Mouse (Mus musculus) stomach, postnatal 0 days (tissue): ENCODE data around the gene Gls2. TPM values are rescaled to one million over a fixed set of nuclear protein-coding genes. Genes with fewer than 3 reads are reported as not detected.
A peak's percentile ranks its signal among the peaks of the same experiment; 100 is the strongest.

Experiments used
- ATAC-seq: fragments of 200-750 bp; cut with Nextera tagmentation; 2 replicates; pipeline ENCODE4 v1.8.0; 2017; ENCODE audit not compliant: low FRiP score, low TSS enrichment
- DNase-seq: peaks from one replicate; pipeline ENCODE4 v3.0.0-alpha.2; 2016; ENCODE audit warnings: low spot score
- H3K27ac ChIP-seq: fragments of 300-500 bp; sonication (generic); replicated peaks from 2 replicates; pipeline ENCODE4 v1.5.1; 2014; ENCODE audit warnings: mild to moderate bottlenecking, control low read depth
- H3K27me3 ChIP-seq: fragments of 300-500 bp; sonication (generic); 2 replicates; pipeline ENCODE4 v1.6.1; 2014; ENCODE audit warnings: low read length; ENCODE audit not compliant: control insufficient read depth, insufficient read depth
- H3K36me3 ChIP-seq: fragments of 300-500 bp; sonication (generic); 2 replicates; pipeline ENCODE4 v1.6.1; 2014; ENCODE audit warnings: low read length, mixed read lengths; ENCODE audit not compliant: control insufficient read depth, insufficient read depth
- H3K4me1 ChIP-seq: fragments of 300-500 bp; sonication (generic); replicated peaks from 2 replicates; pipeline ENCODE4 v1.6.1; 2014; ENCODE audit warnings: antibody characterized with exemption; ENCODE audit not compliant: control insufficient read depth, insufficient read depth
- H3K4me2 ChIP-seq: fragments of 300-500 bp; sonication (generic); replicated peaks from 2 replicates; pipeline ENCODE4 v1.6.1; 2014; ENCODE audit warnings: low read depth, mild to moderate bottlenecking, control low read depth, moderate library complexity
- H3K4me3 ChIP-seq: fragments of 300-500 bp; sonication (generic); 2 replicates; pipeline ENCODE4 v1.5.1; 2014; ENCODE audit warnings: low read depth, low read length, control low read depth
- H3K9ac ChIP-seq: fragments of 300-500 bp; sonication (generic); 2 replicates; pipeline ENCODE4 v1.6.1; 2014; ENCODE audit warnings: mild to moderate bottlenecking, low read length, control low read depth, mixed read lengths
- H3K9me3 ChIP-seq: fragments of 300-500 bp; sonication (generic); 2 replicates; pipeline ENCODE4 v1.6.1; 2016; ENCODE audit warnings: low read length; ENCODE audit not compliant: control insufficient read depth
- CTCF ChIP-seq: IDR thresholded peaks from 2 replicates; pipeline ENCODE4 v1.5.1; 2016; ENCODE audit warnings: antibody characterized with exemption, low read depth, mild to moderate bottlenecking, moderate library complexity
- EP300 ChIP-seq: optimal IDR thresholded peaks from 2 replicates; pipeline ENCODE3; 2016; ENCODE audit warnings: antibody characterized with exemption
- WGBS: fragments of 180-500 bp; shearing (Covaris S2); extraction: QIAGEN DNeasy Blood & Tissue Kit; methylation state at CpG from one replicate; pipeline ENCODE4 v1.1.7; 2014; 5-methylcytosine and 5-hydroxymethylcytosine counted together
- polyA plus RNA-seq: library from polyadenylated mRNA; unstranded; fragments of >200 nt; fragmentation: Nextera tagmentation; extraction: Ambion mirVana; gene quantifications from 2 replicates; pipeline ENCODE4 v1.2.1, GENCODE M21; 2015

Gene Gls2
- polyA plus RNA-seq, 1 experiment from 2014 or later: 0.53 TPM

DNA sequence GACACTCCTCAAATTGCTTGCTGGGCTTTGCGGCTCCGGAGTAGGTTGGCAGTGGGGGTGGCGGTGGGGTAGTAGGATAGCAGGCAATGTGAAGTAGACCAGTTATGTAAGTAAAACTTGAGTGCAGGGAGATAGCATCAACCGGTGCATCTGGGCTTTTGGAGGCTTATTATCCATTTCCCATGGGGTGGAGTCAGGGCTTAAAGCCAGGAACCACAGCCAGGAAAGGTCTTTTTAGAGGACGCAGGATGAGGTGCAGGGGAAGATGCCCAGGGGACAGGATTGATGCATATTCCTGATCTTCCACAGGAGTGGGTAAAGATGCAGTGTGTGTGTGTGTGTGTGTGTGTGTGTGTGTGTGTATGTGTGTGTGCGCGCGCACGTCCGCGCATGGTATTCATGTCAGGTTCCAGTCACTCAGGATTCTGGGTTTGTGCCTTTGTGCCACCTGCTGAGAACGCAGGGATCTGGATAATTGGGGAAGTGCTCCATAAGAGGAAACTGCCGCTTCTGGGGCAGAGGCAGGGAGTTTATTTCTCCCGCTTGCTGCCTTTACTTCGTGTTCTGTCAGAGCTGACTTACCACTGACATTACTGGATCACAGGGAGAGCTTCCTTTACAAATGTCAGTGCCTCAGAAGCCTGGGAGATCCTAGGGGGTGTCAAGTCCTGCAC is 43.7 kb downstream of the Gls2 start:
- no peaks in the 10 kb centered on the region for H3K27me3 ChIP-seq
- no peak overlapping the region for H3K27ac ChIP-seq
- ATAC-seq: no peak
- no peak overlapping the region for H3K4me2 ChIP-seq
- no peaks in the 10 kb centered on the region for H3K36me3 ChIP-seq
- 73% methylated on average over 15 of the region's 15 CpGs for WGBS
- no peak overlapping the region for H3K4me3 ChIP-seq
- H3K9ac ChIP-seq: no peak overlapping the region
- TF ChIP-seq CTCF (no peak), EP300 (no peak)
- no peak for DNase-seq
- H3K4me1 ChIP-seq: no peaks in the 10 kb centered on the region
- no peaks in the 10 kb centered on the region for H3K9me3 ChIP-seq

DNA sequence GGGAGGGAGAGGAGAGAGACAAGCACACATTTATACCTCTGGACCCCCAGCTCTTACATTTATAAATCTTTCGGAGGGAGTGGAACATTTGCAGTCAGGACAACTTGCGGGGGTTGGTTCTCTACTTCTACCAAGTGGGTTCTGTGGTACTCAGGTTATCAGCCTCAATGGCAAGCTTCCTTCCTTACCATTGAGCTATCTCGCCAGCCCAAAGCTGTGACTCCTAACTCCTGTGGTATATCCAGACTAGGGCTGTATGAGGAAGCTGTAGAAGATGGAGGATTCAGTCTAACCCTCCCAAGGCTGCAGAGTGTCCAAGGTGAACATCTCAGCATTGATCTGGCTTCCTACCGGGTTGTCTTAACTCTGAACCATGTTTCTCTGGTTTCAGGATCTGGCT is 44.9 kb downstream of the Gls2 start:
- no peaks in the 10 kb centered on the region for H3K27me3 ChIP-seq
- no peak for DNase-seq
- no peaks in the 10 kb centered on the region for H3K9me3 ChIP-seq
- no peak overlapping the region for H3K9ac ChIP-seq
- ATAC-seq: no peak
- WGBS: 91% methylated on average over 4 of the region's 4 CpGs
- H3K27ac ChIP-seq: no peak overlapping the region
- no peak overlapping the region for H3K4me2 ChIP-seq
- no peak overlapping the region for H3K4me3 ChIP-seq
- no peak for TF ChIP-seq EP300
- no peak for TF ChIP-seq CTCF
- H3K36me3 ChIP-seq: 0 out of 2 replicates have a peak, but pooled peaks cover 2% of the 10 kb centered on the region
- no peaks in the 10 kb centered on the region for H3K4me1 ChIP-seq

DNA sequence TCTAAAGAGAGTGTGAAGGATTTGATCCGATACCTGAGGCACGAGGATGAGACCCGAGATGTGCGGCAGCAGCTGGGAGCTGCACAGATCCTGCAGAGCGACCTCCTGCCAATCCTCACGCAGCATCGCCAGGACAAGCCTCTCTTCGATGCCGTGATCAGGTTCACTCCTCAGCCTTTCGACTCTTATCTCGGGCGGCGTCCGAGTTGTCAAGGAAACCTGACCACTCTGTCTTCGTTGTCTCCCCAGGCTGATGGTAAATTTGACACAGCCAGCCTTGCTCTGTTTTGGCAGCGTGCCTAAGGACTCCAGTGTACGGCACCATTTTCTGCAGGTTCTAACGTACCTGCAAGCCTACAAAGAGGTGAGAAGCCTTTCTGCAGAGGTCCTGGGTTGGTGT is 45.9 kb downstream of the Gls2 start:
- no peak for DNase-seq
- no peak for ATAC-seq
- 78% methylated on average over 18 of the region's 18 CpGs for WGBS
- Histone ChIP-seq H3K4me3 (no peak overlapping the region), H3K27me3 (no peaks in the 10 kb centered on the region), H3K9me3 (no peaks in the 10 kb centered on the region), H3K4me2 (no peak overlapping the region), H3K27ac (no peak overlapping the region), H3K36me3 (0 out of 2 replicates have a peak, but pooled peaks cover 2% of the 10 kb centered on the region), H3K9ac (no peak overlapping the region), H3K4me1 (no peaks in the 10 kb centered on the region)
- TF ChIP-seq EP300 (no peak), CTCF (no peak)

DNA sequence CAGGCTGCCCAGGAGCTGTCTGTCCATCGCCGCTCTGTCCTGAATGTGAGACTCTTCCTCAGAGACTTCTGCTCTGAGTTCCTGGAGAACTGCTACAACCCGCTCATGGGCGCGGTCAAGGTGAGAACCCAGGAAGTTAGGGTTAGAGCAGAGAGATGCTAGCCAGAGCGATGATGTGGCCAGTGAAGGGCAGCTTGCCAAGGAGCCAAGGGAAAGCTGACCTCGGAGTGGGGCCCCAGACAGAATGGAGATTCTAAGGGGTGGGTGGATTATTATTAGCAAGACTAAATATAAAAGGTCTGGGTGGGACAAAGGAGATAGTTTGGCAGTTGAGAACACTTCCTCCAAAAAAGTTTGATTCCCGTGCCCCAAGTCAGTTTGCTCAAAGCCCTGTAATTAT is 49.0 kb downstream of the Gls2 start:
- H3K9me3 ChIP-seq: no peaks in the 10 kb centered on the region
- no peak for TF ChIP-seq CTCF
- TF ChIP-seq EP300: no peak
- H3K27ac ChIP-seq: no peak overlapping the region
- no peak for DNase-seq
- no peak overlapping the region for H3K4me2 ChIP-seq
- H3K9ac ChIP-seq: no peak overlapping the region
- no peak overlapping the region for H3K4me3 ChIP-seq
- H3K36me3 ChIP-seq: 0 out of 2 replicates have a peak, but pooled peaks cover 2% of the 10 kb centered on the region
- WGBS: 88% methylated on average over 8 of the region's 8 CpGs
- H3K27me3 ChIP-seq: no peaks in the 10 kb centered on the region
- H3K4me1 ChIP-seq: no peaks in the 10 kb centered on the region
- ATAC-seq: no peak

DNA sequence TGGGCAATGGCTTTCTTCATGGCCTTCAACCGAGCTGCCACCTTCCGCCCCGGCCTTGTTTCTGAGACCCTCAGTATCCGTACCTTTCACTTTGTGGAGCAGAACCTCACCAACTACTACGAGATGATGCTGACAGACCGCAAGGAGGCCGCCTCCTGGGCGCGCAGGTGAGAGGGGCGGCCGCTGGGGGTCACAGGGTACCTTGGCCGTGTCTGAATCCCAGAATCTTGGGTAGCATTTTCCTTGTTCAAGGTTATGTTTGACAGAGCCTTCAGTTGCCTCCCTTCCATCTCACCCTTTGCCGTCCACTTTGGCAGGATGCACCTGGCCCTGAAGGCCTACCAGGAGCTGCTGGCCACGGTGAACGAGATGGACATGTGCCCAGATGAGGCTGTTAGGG is 49.9 kb downstream of the Gls2 start:
- TF ChIP-seq EP300: no peak
- TF ChIP-seq CTCF: no peak
- Histone ChIP-seq H3K9ac (no peak overlapping the region), H3K27ac (no peak overlapping the region), H3K9me3 (no peaks in the 10 kb centered on the region), H3K36me3 (peaks cover 3% of the 10 kb centered on the region; the same call in 1 of the 2 replicates), H3K4me3 (no peak overlapping the region), H3K4me2 (no peak overlapping the region), H3K4me1 (no peaks in the 10 kb centered on the region), H3K27me3 (no peaks in the 10 kb centered on the region)
- 0 out of 2 replicates have a peak, but pooled peaks have one; percentile 33 for ATAC-seq
- WGBS: 93% methylated on average over 15 of the region's 15 CpGs
- DNase-seq: no peak

DNA sequence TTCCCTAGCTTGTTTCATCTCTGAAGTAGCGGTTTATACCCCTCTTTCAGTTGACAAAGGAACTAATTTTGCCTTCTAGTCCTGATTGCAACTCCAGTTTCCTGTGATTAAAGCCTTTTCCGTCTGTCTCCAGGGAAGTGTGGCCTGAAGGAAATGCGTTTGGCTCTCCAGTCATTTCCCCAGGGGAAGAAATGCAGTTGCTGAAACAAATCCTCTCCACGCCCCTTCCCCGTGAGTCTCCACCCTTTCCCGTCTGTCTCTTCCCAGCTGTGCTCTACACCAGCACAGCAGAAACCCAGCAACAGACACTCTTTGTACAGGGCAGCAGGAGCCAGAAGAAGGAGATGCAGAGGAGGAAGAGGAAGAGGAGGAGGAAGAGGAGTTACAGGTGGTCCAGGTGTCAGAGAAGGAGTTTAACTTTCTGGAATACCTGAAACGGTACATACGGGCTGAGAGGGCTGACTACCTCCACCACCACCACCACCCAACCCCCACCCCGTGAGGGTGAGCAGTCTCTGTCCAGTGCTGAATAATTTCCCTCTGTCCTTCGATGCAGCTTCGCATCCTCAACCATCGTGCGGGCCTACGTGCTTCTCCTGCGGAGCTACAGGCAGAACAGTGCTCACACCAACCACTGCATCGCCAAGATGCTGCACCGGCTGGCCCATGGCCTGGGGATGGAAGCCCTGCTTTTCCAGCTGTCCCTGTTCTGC is 52.9 kb downstream of the Gls2 start:
- ATAC-seq (peak; percentile 48; the same call in 1 of the 2 replicates), DNase-seq (no peak)
- TF ChIP-seq EP300 (no peak), CTCF (no peak)
- Histone ChIP-seq H3K4me2 (no peak overlapping the region), H3K4me3 (no peak overlapping the region), H3K9me3 (no peaks in the 10 kb centered on the region), H3K36me3 (peaks cover 17% of the 10 kb centered on the region), H3K27ac (peak overlapping the region; percentile 40; the same call in 1 of the 2 replicates), H3K27me3 (no peaks in the 10 kb centered on the region), H3K9ac (no peak overlapping the region), H3K4me1 (no peaks in the 10 kb centered on the region)
- 70% methylated on average over 17 of the region's 17 CpGs for WGBS
